Mouse (Mus musculus) spleen, embryonic (tissue): ENCODE data around the gene Ppp1r3c.
"Not testable (repeated sequence)": the region's sequence is repeated elsewhere in the genome, so short reads cannot be mapped to it uniquely, and the experiment has no call there.

Source experiments
- CTCF ChIA-PET: fragments of 350-600 bp; sonication (Branson Sonifier 250); formaldehyde crosslinking; loops from one replicate; lab custom pipeline; 2022; lab: Charles Lee

Gene Ppp1r3c

GRCm38 (mm10) chr19:36736537-36736936 lies at the start of gene Ppp1r3c:
Gene Ppp1r3c (minus strand): TSS chr19:36736653.
- CTCF ChIA-PET, result no interaction called here

GRCm38 (mm10) chr19:36783179-36783578 lies 46.7 kb upstream of the Ppp1r3c start:
- CTCF ChIA-PET, result no interaction called here

GRCm38 (mm10) chr19:36782591-36782990 lies 46.1 kb upstream of the Ppp1r3c start:
- CTCF ChIA-PET, result no interaction called here

- CTCF ChIA-PET, result no interaction called here
Measured at GRCm38 (mm10) chr19:36781996-36782395, 45.5 kb upstream of the Ppp1r3c start.

GRCm38 (mm10) chr19:36780375-36780774 lies 43.9 kb upstream of the Ppp1r3c start:
- CTCF ChIA-PET, result no interaction called here

DNA sequence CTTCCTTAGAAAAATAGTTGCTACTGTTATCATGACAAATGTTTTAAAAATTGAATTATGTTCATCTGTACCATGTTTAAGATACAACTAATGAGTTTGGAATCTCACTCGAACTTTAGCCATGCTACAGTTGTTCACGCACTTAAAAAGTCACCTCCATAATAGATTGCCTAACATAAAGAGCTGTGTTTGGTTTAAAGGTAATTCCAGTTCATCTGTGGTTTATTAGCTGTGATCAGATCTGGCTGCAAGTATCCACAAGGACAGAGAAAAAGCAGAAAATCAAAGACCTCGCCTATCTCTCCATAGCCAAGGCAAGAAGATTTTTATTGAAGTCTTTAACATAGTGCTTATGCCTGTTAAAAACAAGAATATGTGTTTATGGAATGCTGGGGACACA lies 43.3 kb upstream of the Ppp1r3c start:
- CTCF ChIA-PET, result no interaction called here

DNA sequence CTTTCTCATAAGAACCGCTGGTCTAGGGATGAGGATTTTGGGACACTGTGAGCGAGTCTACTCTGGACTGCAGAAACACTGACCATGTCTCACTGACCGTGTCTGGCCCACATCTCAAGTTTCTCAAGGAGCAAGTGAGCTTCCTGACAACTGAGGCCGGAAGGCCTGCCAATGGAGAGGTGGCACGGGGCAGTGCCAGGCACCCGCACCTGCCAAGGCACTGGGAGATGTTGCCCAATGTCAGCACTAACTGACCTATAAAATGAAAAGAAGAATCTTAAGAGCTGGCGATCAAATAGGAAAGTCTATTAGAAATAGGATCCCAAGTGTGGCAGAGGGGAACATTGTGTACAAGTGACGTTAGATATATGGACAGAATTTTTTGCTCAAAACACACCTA lies 39.1 kb upstream of the Ppp1r3c start:
- CTCF ChIA-PET, result no interaction called here

DNA sequence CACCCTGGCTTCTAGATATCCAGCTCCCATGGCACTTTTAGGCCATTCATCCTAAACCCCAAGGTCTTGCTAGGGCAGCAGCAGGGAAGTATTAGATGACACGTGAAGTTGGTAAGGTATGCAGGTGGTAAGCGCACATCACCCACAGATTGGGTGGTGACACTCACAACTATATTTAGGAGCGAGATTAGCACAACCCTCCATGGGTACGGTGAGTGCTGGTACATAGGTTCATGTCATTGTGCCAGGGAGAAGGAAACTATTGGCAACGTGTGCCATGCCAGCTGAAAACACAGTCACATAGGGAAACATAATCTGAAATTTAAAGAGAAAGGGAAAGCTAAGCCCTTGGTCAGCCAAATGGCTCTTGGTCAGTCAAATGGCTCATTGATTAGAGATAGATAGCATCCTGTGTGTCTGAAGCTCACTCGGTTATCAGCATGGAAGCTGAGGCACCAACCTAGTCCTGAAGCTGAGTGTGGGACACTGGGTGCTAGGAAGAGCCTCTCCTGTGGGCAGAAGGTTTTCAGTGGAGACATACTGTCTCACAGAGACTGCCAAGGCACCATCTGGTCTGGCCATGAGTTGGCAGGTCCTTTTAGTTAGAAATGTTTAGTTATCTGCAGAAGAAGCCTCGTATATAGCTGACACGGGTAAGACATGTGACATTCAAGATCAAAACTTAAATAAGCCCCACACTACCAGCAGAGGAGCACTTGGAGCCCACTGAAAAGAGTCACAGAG lies 37.4 kb upstream of the Ppp1r3c start:
- CTCF ChIA-PET, result no interaction called here

DNA sequence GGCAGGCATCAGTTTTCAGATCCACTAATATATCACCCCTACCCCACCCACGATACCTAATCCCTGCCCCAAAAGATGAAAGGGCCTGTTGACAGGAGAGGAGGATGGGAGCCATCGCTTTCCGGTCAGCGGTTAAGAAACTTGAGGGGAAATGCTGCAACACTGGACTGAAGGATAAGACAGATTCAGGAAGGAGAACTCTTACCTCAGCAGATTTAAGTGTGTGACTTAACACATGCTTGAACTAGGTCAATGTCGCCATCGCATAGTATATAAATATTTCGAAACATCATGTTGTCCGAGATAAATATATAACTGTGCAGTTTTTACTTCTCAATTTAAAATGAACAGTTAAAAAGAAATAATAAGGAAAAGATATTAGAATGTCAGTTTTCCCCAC lies 31.6 kb upstream of the Ppp1r3c start:
- CTCF ChIA-PET, result no interaction called here

DNA sequence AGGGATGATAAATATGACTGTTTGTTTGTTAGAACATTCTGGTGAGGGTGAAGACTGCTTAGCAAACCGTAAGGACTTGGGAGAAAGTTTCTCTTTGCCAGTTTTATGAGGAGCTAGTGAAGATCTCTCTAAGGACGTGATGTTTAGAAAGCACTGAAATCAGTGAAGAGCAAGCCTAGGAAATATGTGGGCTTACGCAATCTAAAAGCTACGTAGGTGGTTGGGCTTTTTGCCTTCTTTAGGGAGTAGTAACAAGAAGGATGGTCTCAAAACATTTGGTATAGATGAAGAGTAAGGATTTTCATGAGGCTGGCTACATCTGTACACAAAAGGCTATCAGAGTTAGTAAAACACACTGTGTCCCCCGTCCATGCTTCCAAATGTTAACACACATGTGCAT lies 28.0 kb upstream of the Ppp1r3c start:
- CTCF ChIA-PET, result no interaction called here

- CTCF ChIA-PET, result no interaction called here
Measured at GRCm38 (mm10) chr19:36748996-36749395, 12.5 kb upstream of the Ppp1r3c start.

DNA sequence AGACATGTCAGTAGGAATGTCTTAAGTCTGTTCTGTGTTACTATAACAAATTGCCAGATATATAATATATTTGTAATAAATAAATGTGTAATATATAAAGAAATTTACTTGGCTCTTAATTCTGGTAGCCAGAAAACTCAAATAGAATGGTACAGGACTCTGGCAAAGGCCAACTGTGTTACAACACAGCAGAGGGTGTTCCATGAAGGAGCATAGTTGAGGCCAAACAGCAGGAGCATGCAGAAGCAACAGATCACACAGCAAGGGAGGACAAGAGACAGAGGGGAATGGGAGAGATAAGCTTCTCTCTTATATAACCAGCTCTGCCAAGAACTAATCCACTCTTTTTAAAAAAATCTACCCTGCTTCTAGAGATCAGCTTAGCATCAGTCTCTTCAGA lies 5.9 kb upstream of the Ppp1r3c start:
- CTCF ChIA-PET, result no interaction called here

GRCm38 (mm10) chr19:36739566-36740211 lies 3.2 kb upstream of the Ppp1r3c start:
- CTCF ChIA-PET, result no interaction called here

GRCm38 (mm10) chr19:36738009-36738408 lies 1.6 kb upstream of the Ppp1r3c start:
- CTCF ChIA-PET, result no interaction called here

DNA sequence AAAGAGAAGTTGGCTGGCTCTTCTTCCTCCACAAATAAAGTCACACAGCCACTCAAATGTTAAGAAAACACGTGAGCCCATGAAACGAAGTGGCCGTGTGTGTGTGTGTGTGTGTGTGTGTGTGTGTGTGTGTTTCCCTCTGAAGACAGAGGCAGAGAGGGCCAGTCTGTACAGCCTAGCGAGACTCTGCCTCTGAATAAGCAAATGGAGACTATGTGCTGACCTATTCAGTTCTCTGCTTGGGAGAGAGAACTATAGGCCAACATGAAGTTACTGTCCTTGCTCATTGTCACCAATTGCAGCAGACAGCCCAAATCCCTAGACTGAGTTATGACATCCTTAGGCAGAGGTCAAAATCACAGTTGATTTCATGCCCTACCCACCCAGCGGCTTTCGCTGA lies 634 bp upstream of the Ppp1r3c start:
- CTCF ChIA-PET, result no interaction called here

GRCm38 (mm10) chr19:36734308-36735038 lies 2.0 kb downstream of the Ppp1r3c start:
- CTCF ChIA-PET, result no interaction called here

- CTCF ChIA-PET, result no interaction called here
Measured at GRCm38 (mm10) chr19:36733191-36733943, 3.1 kb downstream of the Ppp1r3c start.

DNA sequence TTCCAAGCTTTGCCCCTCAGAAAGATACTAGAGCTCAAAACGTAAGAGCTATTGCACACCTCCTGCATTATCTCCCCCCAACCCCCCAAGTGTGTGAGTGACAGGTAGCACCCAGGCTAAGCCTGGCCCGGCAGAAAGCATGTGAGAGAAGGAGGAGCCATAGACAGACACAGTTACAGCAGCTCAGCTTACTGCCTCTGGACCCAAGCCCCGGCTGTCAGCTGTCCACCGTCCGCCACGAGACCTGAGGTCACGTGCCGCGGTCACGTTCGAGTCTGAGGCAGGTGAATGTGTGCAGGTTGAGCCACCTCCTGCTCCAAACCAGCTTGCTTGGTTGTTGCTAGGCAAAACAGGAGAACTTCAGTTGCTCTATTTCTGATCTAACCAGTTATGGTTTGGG lies 5.1 kb downstream of the Ppp1r3c start:
- CTCF ChIA-PET, result no interaction called here

DNA sequence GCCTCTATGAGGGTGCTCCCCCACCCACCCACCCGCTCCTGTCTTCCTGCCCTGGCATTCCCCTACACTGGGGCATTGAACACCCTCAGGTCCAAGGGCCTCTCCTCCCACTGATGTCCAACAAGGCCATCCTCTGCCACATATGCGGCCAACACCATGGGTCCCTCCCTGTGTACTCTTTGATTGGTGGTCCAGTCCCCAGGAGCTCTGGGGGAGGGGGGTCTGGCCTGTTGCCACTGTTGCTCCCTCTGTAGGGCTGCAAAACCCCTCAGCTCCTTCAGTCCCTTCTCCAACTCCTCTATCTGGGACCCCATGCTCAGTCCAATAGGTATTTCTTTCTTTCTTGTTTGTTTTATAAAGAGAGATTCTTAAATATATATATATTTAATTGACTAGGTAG lies 6.0 kb downstream of the Ppp1r3c start:
- CTCF ChIA-PET, result not testable (repeated sequence)

GRCm38 (mm10) chr19:36728741-36729460 lies 7.6 kb downstream of the Ppp1r3c start:
- CTCF ChIA-PET, result no interaction called here

DNA sequence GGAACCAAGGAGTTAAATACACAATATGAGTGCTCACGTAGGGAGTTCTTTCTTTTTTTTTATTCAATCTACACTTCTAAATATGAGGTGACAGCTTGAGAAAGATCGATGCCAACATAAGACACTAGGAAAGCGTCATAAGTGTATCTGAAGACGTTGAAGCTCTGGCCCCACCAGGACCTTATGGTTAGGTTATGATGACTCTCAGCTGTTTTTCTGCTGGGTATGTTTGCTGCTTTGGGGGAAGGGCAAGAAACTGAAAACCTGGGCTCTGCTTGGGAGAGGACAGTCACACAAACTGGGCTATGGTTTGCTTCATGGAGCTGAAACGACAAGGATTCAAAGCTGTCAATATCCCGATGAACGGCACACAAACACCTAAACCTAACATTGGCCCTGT lies 11.5 kb downstream of the Ppp1r3c start:
- CTCF ChIA-PET, result no interaction called here
